Mouse (Mus musculus): Measurements from ENCODE around the gene Ahdc1.

Ahdc1 gene

GRCm38 (mm10) chr4:133055163-133055951 is 44.3 kb downstream of the Ahdc1 start:
- TF ChIP-seq NANOG (IDR thresholded peaks at IDR 0.05; ENCODE audit: borderline replicate concordance, low read length), result no peak
- TF ChIP-seq CTCF (conservative IDR thresholded peaks at IDR 0.05; ENCODE audit: low read length), result no peak
- TF ChIP-seq POU5F1 (IDR thresholded peaks at IDR 0.05; ENCODE audit: borderline replicate concordance, low read length), result no peak
- Histone ChIP-seq H3K4me1 (replicated peaks; ENCODE audit: low read depth, low read length) (peaks cover 93% of the 10 kb centered on the region), H3K4me3 (replicated peaks; ENCODE audit: low read length) (peak overlapping the region; percentile 74), H3K9me3 (ENCODE audit: low read length) (no peaks in the 10 kb centered on the region), H3K27me3 (ENCODE audit: insufficient read depth, low read length) (no peaks in the 10 kb centered on the region), H3K36me3 (ENCODE audit: insufficient read depth, low read length) (peaks cover 83% of the 10 kb centered on the region)

- no peak for TF ChIP-seq POU5F1 (IDR thresholded peaks at IDR 0.05; ENCODE audit: borderline replicate concordance, low read length)
- TF ChIP-seq CTCF (conservative IDR thresholded peaks at IDR 0.05; ENCODE audit: low read length), result peak; percentile 73
- H3K36me3 ChIP-seq (ENCODE audit: insufficient read depth, low read length), result peaks cover 83% of the 10 kb centered on the region
- peaks cover 93% of the 10 kb centered on the region for H3K4me1 ChIP-seq (replicated peaks; ENCODE audit: low read depth, low read length)
- H3K27me3 ChIP-seq (ENCODE audit: insufficient read depth, low read length), result no peaks in the 10 kb centered on the region
- H3K4me3 ChIP-seq (replicated peaks; ENCODE audit: low read length), result peak overlapping the region; percentile 74
- H3K9me3 ChIP-seq (ENCODE audit: low read length), result no peaks in the 10 kb centered on the region
Observed at GRCm38 (mm10) chr4:133056069-133056890, 45.2 kb downstream of the Ahdc1 start.

GRCm38 (mm10) chr4:133057389-133058122 is 46.5 kb downstream of the Ahdc1 start:
- no peaks in the 10 kb centered on the region for H3K9me3 ChIP-seq (ENCODE audit: low read length)
- peaks cover 83% of the 10 kb centered on the region for H3K36me3 ChIP-seq (ENCODE audit: insufficient read depth, low read length)
- peak overlapping the region; percentile 68 for H3K4me3 ChIP-seq (replicated peaks; ENCODE audit: low read length)
- H3K27me3 ChIP-seq (ENCODE audit: insufficient read depth, low read length), result no peaks in the 10 kb centered on the region
- peaks cover 92% of the 10 kb centered on the region for H3K4me1 ChIP-seq (replicated peaks; ENCODE audit: low read depth, low read length)
- no peak for TF ChIP-seq CTCF (conservative IDR thresholded peaks at IDR 0.05; ENCODE audit: low read length)

GRCm38 (mm10) chr4:133058123-133058453 is 47.0 kb downstream of the Ahdc1 start:
- H3K27me3 ChIP-seq (ENCODE audit: insufficient read depth, low read length), result no peaks in the 10 kb centered on the region
- no peaks in the 10 kb centered on the region for H3K9me3 ChIP-seq (ENCODE audit: low read length)
- H3K4me1 ChIP-seq (replicated peaks; ENCODE audit: low read depth, low read length), result peaks cover 92% of the 10 kb centered on the region
- H3K4me3 ChIP-seq (replicated peaks; ENCODE audit: low read length), result peak overlapping the region; percentile 68
- H3K36me3 ChIP-seq (ENCODE audit: insufficient read depth, low read length), result peaks cover 83% of the 10 kb centered on the region
- TF ChIP-seq NANOG (IDR thresholded peaks at IDR 0.05; ENCODE audit: borderline replicate concordance, low read length), result no peak
- TF ChIP-seq CTCF (conservative IDR thresholded peaks at IDR 0.05; ENCODE audit: low read length), result no peak
- TF ChIP-seq POU5F1 (IDR thresholded peaks at IDR 0.05; ENCODE audit: borderline replicate concordance, low read length), result no peak

- peaks cover 92% of the 10 kb centered on the region for H3K4me1 ChIP-seq (replicated peaks; ENCODE audit: low read depth, low read length)
- peak overlapping the region; percentile 23; the same call in 1 of the 2 replicates for H3K4me3 ChIP-seq (replicated peaks; ENCODE audit: low read length)
- no peaks in the 10 kb centered on the region for H3K27me3 ChIP-seq (ENCODE audit: insufficient read depth, low read length)
- no peaks in the 10 kb centered on the region for H3K9me3 ChIP-seq (ENCODE audit: low read length)
- TF ChIP-seq CTCF (conservative IDR thresholded peaks at IDR 0.05; ENCODE audit: low read length), result no peak
- TF ChIP-seq POU5F1 (IDR thresholded peaks at IDR 0.05; ENCODE audit: borderline replicate concordance, low read length), result no peak
- no peak for TF ChIP-seq NANOG (IDR thresholded peaks at IDR 0.05; ENCODE audit: borderline replicate concordance, low read length)
- peaks cover 83% of the 10 kb centered on the region for H3K36me3 ChIP-seq (ENCODE audit: insufficient read depth, low read length)
Observed at GRCm38 (mm10) chr4:133058513-133059480, 47.7 kb downstream of the Ahdc1 start.

- Histone ChIP-seq H3K4me3 (replicated peaks; ENCODE audit: low read length) (peak overlapping the region; percentile 6; the same call in 1 of the 2 replicates), H3K27me3 (ENCODE audit: insufficient read depth, low read length) (no peaks in the 10 kb centered on the region), H3K36me3 (ENCODE audit: insufficient read depth, low read length) (peaks cover 85% of the 10 kb centered on the region), H3K4me1 (replicated peaks; ENCODE audit: low read depth, low read length) (peaks cover 92% of the 10 kb centered on the region), H3K9me3 (ENCODE audit: low read length) (no peaks in the 10 kb centered on the region)
- TF ChIP-seq NANOG (IDR thresholded peaks at IDR 0.05; ENCODE audit: borderline replicate concordance, low read length), result no peak
- no peak for TF ChIP-seq POU5F1 (IDR thresholded peaks at IDR 0.05; ENCODE audit: borderline replicate concordance, low read length)
- no peak for TF ChIP-seq CTCF (conservative IDR thresholded peaks at IDR 0.05; ENCODE audit: low read length)
Observed at GRCm38 (mm10) chr4:133060702-133061101, 49.6 kb downstream of the Ahdc1 start.

- H3K9me3 ChIP-seq (ENCODE audit: low read length), result no peaks in the 10 kb centered on the region
- H3K36me3 ChIP-seq (ENCODE audit: insufficient read depth, low read length), result peaks cover 96% of the 10 kb centered on the region
- H3K4me3 ChIP-seq (replicated peaks; ENCODE audit: low read length), result peak overlapping the region; percentile 69
- H3K27me3 ChIP-seq (ENCODE audit: insufficient read depth, low read length), result no peaks in the 10 kb centered on the region
- TF ChIP-seq CTCF (conservative IDR thresholded peaks at IDR 0.05; ENCODE audit: low read length), result no peak
- no peak for TF ChIP-seq POU5F1 (IDR thresholded peaks at IDR 0.05; ENCODE audit: borderline replicate concordance, low read length)
- no peak for TF ChIP-seq NANOG (IDR thresholded peaks at IDR 0.05; ENCODE audit: borderline replicate concordance, low read length)
- peaks cover 97% of the 10 kb centered on the region for H3K4me1 ChIP-seq (replicated peaks; ENCODE audit: low read depth, low read length)
Observed at GRCm38 (mm10) chr4:133061798-133062197, 50.7 kb downstream of the Ahdc1 start.

Data from E14TG2a.4 (cell line).